Mouse (Mus musculus) C2C12 (cell line): ENCODE measurements around the gene Map2. TPM values are rescaled to one million over a fixed set of nuclear protein-coding genes. Genes with fewer than 3 reads are reported as not detected.

Experiments used
- H3K27me3 ChIP-seq: one replicate; pipeline ENCODE4 v1.6.1; 2011; ENCODE audit not compliant: control insufficient read depth, insufficient read depth, insufficient read length
- H3K36me3 ChIP-seq: one replicate; pipeline ENCODE4 v1.6.1; 2011; ENCODE audit not compliant: control insufficient read depth, insufficient read depth
- H3K4me3 ChIP-seq: one replicate; pipeline ENCODE4 v1.5.1; 2011; ENCODE audit warnings: mild to moderate bottlenecking, control low read depth; ENCODE audit not compliant: poor library complexity, insufficient read depth, severe bottlenecking
- H3K79me2 ChIP-seq: one replicate; pipeline ENCODE4 v1.6.1; 2011; ENCODE audit not compliant: control insufficient read depth, insufficient read depth
- H3K79me3 ChIP-seq: one replicate; pipeline ENCODE4 v1.6.1; 2011; ENCODE audit warnings: low read depth, control low read depth
- H3ac ChIP-seq: one replicate; pipeline ENCODE3; 2011; ENCODE audit warnings: low read depth; ENCODE audit not compliant: control insufficient read depth, insufficient read length
- CEBPB ChIP-seq: IDR thresholded peaks from one replicate; pipeline ENCODE4 v1.6.1; 2011; ENCODE audit warnings: low read depth, mild to moderate bottlenecking, control low read depth, moderate library complexity
- CTCF ChIP-seq: IDR thresholded peaks from one replicate; pipeline ENCODE4 v1.5.1; 2011; ENCODE audit not compliant: control insufficient read depth, insufficient read depth, insufficient read length
- FOSL1 ChIP-seq: IDR thresholded peaks from one replicate; pipeline ENCODE4 v1.8.0; 2011; ENCODE audit warnings: mild to moderate bottlenecking, low read length; ENCODE audit not compliant: poor library complexity, insufficient read depth, severe bottlenecking
- MAX ChIP-seq: IDR thresholded peaks from one replicate; pipeline ENCODE4 v1.6.1; 2011; ENCODE audit warnings: mild to moderate bottlenecking, control low read depth
- MYOD1 ChIP-seq: IDR thresholded peaks from one replicate; pipeline ENCODE4 v1.6.1; 2011; ENCODE audit warnings: low read depth; ENCODE audit not compliant: control insufficient read depth, insufficient read length
- MYOG ChIP-seq: IDR thresholded peaks from one replicate; pipeline ENCODE4 v1.6.1; 2011; ENCODE audit not compliant: control insufficient read depth, insufficient read length; ENCODE audit errors: extremely low read depth
- USF1 ChIP-seq: IDR thresholded peaks from one replicate; pipeline ENCODE4 v1.6.1; 2011; ENCODE audit warnings: low read depth, mild to moderate bottlenecking, control low read depth, moderate library complexity
- polyA plus RNA-seq: library from polyadenylated mRNA; unstranded; fragments of >200 nt; fragmentation: generic; extraction: Trizol; gene quantifications from one replicate; pipeline ENCODE4 v1.2.1, GENCODE M21; 2012; ENCODE audit warnings: missing spikeins

The Map2 gene
- polyA plus RNA-seq, 1 experiment: 0.73 TPM

GRCm38 (mm10) chr1:66329534-66329933 is 154.5 kb downstream of the Map2 start:
- Histone ChIP-seq H3K4me3 (no peak overlapping the region), H3K79me3 (no peaks in the 10 kb centered on the region), H3K36me3 (no peaks in the 10 kb centered on the region), H3K27me3 (no peaks in the 10 kb centered on the region), H3K79me2 (no peaks in the 10 kb centered on the region), H3ac (no peak overlapping the region)
- TF ChIP-seq USF1 (no peak), FOSL1 (no peak), CTCF (no peak), CEBPB (no peak), MYOD1 (no peak), MYOG (no peak), MAX (no peak)

- Histone ChIP-seq H3K79me2 (no peaks in the 10 kb centered on the region), H3K27me3 (no peaks in the 10 kb centered on the region), H3K36me3 (no peaks in the 10 kb centered on the region), H3ac (no peak overlapping the region), H3K79me3 (no peaks in the 10 kb centered on the region), H3K4me3 (no peak overlapping the region)
- TF ChIP-seq USF1 (no peak), MYOG (no peak), MAX (no peak), CTCF (no peak), CEBPB (no peak), MYOD1 (no peak), FOSL1 (no peak)
Observed at GRCm38 (mm10) chr1:66335724-66336284, 160.7 kb downstream of the Map2 start.

DNA sequence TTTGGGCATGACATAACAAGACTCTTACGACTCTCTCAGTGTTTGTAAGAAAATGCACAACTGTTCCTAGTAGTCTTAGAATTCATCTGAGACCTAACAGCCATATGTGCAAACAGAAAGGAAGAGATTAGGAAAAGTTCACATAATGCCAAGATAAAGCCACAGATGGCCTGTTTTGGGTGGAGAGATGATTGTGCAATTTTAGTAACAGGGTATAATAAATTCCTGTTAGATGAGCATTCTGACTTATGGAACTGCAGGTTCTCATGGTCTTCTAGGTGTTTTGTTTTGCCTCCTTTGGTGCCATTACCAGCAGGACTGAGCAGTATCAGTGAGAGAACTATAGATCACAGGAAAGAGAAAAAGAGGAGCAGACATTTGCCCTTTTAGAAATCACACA is 164.1 kb downstream of the Map2 start:
- Histone ChIP-seq H3K79me2 (no peaks in the 10 kb centered on the region), H3K79me3 (no peaks in the 10 kb centered on the region), H3K36me3 (no peaks in the 10 kb centered on the region), H3K4me3 (no peak overlapping the region), H3ac (no peak overlapping the region), H3K27me3 (no peaks in the 10 kb centered on the region)
- no peak for TF ChIP-seq MAX
- TF ChIP-seq CEBPB: peak; percentile 83

DNA sequence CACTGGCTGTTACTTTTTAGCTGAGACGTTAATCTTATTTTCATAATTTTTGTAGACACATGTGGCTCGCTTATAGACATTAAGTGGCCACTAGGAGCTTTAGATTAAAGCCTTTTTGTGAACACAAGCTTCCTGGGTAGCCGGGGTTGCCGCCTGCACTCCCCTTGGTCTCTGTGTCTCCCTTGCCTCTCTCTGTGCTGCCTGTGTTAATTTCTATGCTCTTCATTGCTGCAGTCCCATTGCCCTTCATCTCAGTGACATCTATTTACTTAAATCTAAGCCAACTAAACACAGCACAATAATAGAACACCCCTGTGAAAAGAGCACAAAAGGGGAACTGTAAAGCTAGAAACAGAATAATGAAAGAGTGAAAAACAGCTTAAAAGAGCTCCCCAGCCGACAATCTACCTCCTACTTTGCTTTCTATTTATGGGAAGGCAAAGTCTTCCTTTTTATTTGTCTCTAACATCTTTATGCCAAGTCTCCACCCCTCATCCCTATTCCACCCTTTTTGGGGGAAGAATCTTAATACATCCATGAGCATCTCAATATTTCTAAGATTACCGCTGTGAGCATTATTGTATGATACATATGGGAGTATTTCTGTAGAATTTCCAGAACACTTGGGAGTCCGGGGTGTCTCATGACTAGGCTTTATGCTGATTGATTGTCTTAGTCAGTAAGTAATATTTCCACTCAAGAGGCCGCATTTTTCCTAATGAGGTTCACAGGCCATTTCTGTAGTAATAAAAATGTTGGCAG is 173.5 kb downstream of the Map2 start:
- Histone ChIP-seq H3K4me3 (no peak overlapping the region), H3ac (no peak overlapping the region), H3K79me3 (no peaks in the 10 kb centered on the region), H3K79me2 (no peaks in the 10 kb centered on the region), H3K36me3 (no peaks in the 10 kb centered on the region), H3K27me3 (no peaks in the 10 kb centered on the region)
- TF ChIP-seq FOSL1 (no peak), CTCF (no peak), CEBPB (no peak), MYOG (no peak), MAX (no peak), USF1 (no peak), MYOD1 (no peak)

GRCm38 (mm10) chr1:66349166-66349835 is 174.2 kb downstream of the Map2 start:
- Histone ChIP-seq H3K79me3 (no peaks in the 10 kb centered on the region), H3K36me3 (no peaks in the 10 kb centered on the region), H3K79me2 (no peaks in the 10 kb centered on the region), H3K27me3 (no peaks in the 10 kb centered on the region), H3ac (no peak overlapping the region), H3K4me3 (no peak overlapping the region)
- no peak for TF ChIP-seq MYOD1
- TF ChIP-seq FOSL1: no peak
- TF ChIP-seq MAX: no peak
- no peak for TF ChIP-seq CTCF
- TF ChIP-seq MYOG: no peak
- no peak for TF ChIP-seq USF1
- TF ChIP-seq CEBPB: no peak
